Mouse (Mus musculus) erythroblast, adult 5-6 weeks (primary cell): ENCODE results near the gene Usp7. TPM values are rescaled to one million over a fixed set of nuclear protein-coding genes. Genes with fewer than 3 reads are reported as not detected.
"Not testable (repeated sequence)": the region's sequence is repeated elsewhere in the genome, so short reads cannot be mapped to it uniquely, and the experiment has no call there.

Experiments used
- ATAC-seq: replicated peaks from 2 replicates; pipeline ENCODE4 v1.8.0; 2016; ENCODE audit warnings: moderate number of reproducible peaks, mild to moderate bottlenecking, moderate TSS enrichment, inconsistent platforms; ENCODE audit not compliant: poor library complexity, low FRiP score, severe bottlenecking
- total RNA-seq, 2 experiments: library from RNA; stranded (forward) in 1 of 2; stranded (reverse) in 1 of 2; fragments of 150-400 nt in 1 of 2; fragments of 200-764, 138-1000 nt in 1 of 2; gene quantifications; 2 replicates each; pipeline versions ENCODE4 v1.2.3 to v1.2.4; 2015 to 2017; ENCODE audit warnings: low replicate concordance in 2 of 2

Usp7 gene
- total RNA-seq, 2 experiments from 2014 or later, result 592 to 1,042 TPM

- no peak for ATAC-seq
Measured at GRCm38 (mm10) chr16:8758193-8758592, 33.9 kb downstream of the Usp7 start.

GRCm38 (mm10) chr16:8757586-8757985 lies 34.5 kb downstream of the Usp7 start:
- not testable (repeated sequence) for ATAC-seq

- peak; percentile 64 for ATAC-seq
Measured at GRCm38 (mm10) chr16:8752334-8752733, 39.8 kb downstream of the Usp7 start.

- peak; percentile 80 for ATAC-seq
Measured at GRCm38 (mm10) chr16:8751555-8752235, 40.4 kb downstream of the Usp7 start.

GRCm38 (mm10) chr16:8748904-8749303 lies 43.2 kb downstream of the Usp7 start:
- no peak for ATAC-seq

GRCm38 (mm10) chr16:8748175-8748846 lies 43.8 kb downstream of the Usp7 start:
- ATAC-seq, result peak; percentile 55

- no peak for ATAC-seq
Measured at GRCm38 (mm10) chr16:8747772-8748171, 44.3 kb downstream of the Usp7 start.

- peak; percentile 79 for ATAC-seq
Measured at GRCm38 (mm10) chr16:8746509-8746908, 45.6 kb downstream of the Usp7 start.

- no peak for ATAC-seq
Measured at GRCm38 (mm10) chr16:8745751-8746150, 46.4 kb downstream of the Usp7 start.

- peak; percentile 58 for ATAC-seq
Measured at GRCm38 (mm10) chr16:8743989-8744388, 48.1 kb downstream of the Usp7 start.

- ATAC-seq, result no peak
Measured at GRCm38 (mm10) chr16:8741697-8742096, 50.4 kb downstream of the Usp7 start.

- ATAC-seq, result 0 out of 2 replicates have a peak, but pooled peaks have one; percentile 23
Measured at GRCm38 (mm10) chr16:8741110-8741509, 51.0 kb downstream of the Usp7 start.

GRCm38 (mm10) chr16:8738542-8739514 lies 53.3 kb downstream of the Usp7 start:
- peak; percentile 80 for ATAC-seq

- ATAC-seq, result no peak
Measured at GRCm38 (mm10) chr16:8737666-8738541, 54.2 kb downstream of the Usp7 start.

- ATAC-seq, result no peak
Measured at GRCm38 (mm10) chr16:8737341-8737665, 54.8 kb downstream of the Usp7 start.

- 0 out of 2 replicates have a peak, but pooled peaks have one; percentile 20 for ATAC-seq
Measured at GRCm38 (mm10) chr16:8736757-8737156, 55.4 kb downstream of the Usp7 start.

GRCm38 (mm10) chr16:8736032-8736431 lies 56.1 kb downstream of the Usp7 start:
- peak; percentile 55 for ATAC-seq

- no peak for ATAC-seq
Measured at GRCm38 (mm10) chr16:8734693-8735092, 57.4 kb downstream of the Usp7 start.

- no peak for ATAC-seq
Measured at GRCm38 (mm10) chr16:8733624-8734023, 58.5 kb downstream of the Usp7 start.
